Mouse (Mus musculus) neural tube, embryonic 12.5 days (tissue): ENCODE results near the gene Ucn2. TPM values are rescaled to one million over a fixed set of nuclear protein-coding genes. Genes with fewer than 3 reads are reported as not detected.

Source experiments
- ATAC-seq: fragments of 200-750 bp; cut with Nextera tagmentation; 2 replicates; pipeline ENCODE4 v1.8.0; 2017; ENCODE audit warnings: low read depth, mild to moderate bottlenecking, moderate TSS enrichment, moderate library complexity; ENCODE audit not compliant: low FRiP score
- H3K27ac ChIP-seq: fragments of 300-500 bp; sonication (generic); 2 replicates; pipeline ENCODE4 v1.5.1; 2016
- H3K27me3 ChIP-seq: fragments of 300-500 bp; sonication (generic); replicated peaks from 2 replicates; pipeline ENCODE4 v1.6.1; 2016; ENCODE audit warnings: mild to moderate bottlenecking
- H3K36me3 ChIP-seq: fragments of 300-500 bp; sonication (generic); 2 replicates; pipeline ENCODE4 v1.6.1; 2016; ENCODE audit warnings: mild to moderate bottlenecking
- H3K4me1 ChIP-seq: fragments of 300-500 bp; sonication (generic); 2 replicates; pipeline ENCODE4 v1.6.1; 2016
- H3K4me2 ChIP-seq: fragments of 300-500 bp; sonication (generic); replicated peaks from 2 replicates; pipeline ENCODE4 v1.6.1; 2016; ENCODE audit warnings: mild to moderate bottlenecking
- H3K4me3 ChIP-seq: fragments of 300-500 bp; sonication (generic); 2 replicates; pipeline ENCODE4 v1.5.1; 2016
- H3K9ac ChIP-seq: fragments of 300-500 bp; sonication (generic); 2 replicates; pipeline ENCODE4 v1.6.1; 2016; ENCODE audit warnings: mild to moderate bottlenecking
- H3K9me3 ChIP-seq: fragments of 300-500 bp; sonication (generic); 2 replicates; pipeline ENCODE4 v1.6.1; 2016; ENCODE audit warnings: mild to moderate bottlenecking
- WGBS: fragments of 180-500 bp; shearing (Covaris S2); methylation state at CpG from one replicate; pipeline ENCODE4 v1.1.7; 2016; 5-methylcytosine and 5-hydroxymethylcytosine counted together
- polyA plus RNA-seq: library from polyadenylated mRNA; unstranded; fragments of >200 nt; fragmentation: Nextera tagmentation; extraction: Ambion mirVana; gene quantifications from 2 replicates; pipeline ENCODE4 v1.2.1, GENCODE M21; 2016

Ucn2 gene
- polyA plus RNA-seq, 1 experiment from 2014 or later, result not detected

DNA sequence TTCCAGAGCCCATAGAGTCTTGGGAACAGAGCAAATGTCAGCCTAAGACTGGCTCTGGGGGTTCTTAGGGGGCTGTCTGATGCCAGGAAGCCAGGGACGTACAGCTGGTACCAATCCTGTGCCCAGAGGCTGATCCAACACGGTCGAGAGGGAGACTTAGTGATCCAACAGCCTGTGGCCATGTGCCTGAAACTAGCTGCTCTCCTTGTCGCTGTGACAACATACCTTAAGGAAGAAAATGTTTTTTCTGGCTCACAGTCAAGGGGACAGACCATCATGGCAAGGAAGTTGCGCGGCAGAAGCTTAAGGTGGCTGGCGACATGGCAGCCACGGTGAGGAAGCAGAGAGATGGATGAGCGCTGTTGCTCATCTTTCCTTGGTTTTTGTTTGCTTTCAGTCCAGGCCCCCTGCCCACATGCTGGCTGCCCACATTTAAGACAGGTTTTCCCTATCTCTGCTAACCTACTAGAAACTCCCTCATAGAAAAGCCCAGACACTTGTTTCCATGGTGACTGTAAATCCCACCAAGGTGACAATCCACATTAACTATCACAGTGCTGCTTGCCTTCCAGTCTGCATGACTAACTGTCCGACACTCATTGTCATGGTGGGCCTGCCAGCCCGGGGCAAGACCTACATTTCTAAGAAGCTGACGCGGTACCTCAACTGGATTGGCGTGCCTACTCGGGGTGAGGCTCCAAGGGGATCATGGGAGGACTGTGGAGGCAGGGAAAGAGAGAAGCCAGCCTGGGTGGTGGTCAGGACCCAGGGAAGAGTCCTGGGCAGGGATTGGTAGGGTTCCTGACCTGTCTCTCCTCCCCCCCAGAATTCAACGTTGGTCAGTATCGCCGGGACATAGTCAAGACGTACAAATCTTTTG is 12.7 kb downstream of the Ucn2 start:
- H3K9ac ChIP-seq, result no peak overlapping the region
- ATAC-seq, result no peak
- no peak overlapping the region for H3K27ac ChIP-seq
- WGBS, result 87% methylated on average over 19 of the region's 19 CpGs
- H3K36me3 ChIP-seq, result no peaks in the 10 kb centered on the region
- no peak overlapping the region for H3K4me2 ChIP-seq
- H3K27me3 ChIP-seq, result no peaks in the 10 kb centered on the region
- no peaks in the 10 kb centered on the region for H3K9me3 ChIP-seq
- H3K4me1 ChIP-seq, result peaks cover 12% of the 10 kb centered on the region; the same call in 1 of the 2 replicates
- no peak overlapping the region for H3K4me3 ChIP-seq

DNA sequence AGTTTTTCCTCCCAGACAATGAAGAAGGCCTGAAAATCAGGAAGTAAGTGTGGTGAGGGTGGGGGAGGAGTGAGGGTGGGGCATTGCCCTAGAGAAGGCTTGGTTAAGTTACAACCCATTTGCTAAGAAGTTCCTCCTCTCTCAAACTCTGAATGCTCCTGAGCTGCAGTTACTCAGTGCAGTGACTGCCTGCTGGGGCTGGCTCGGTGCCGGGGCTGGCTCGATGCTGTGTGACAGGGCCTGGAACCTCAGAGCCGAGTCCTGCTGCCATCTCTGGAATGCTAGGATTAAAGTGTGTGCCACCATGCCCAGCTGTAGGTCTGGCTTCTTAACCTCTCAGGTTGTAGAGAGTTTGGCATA is 13.3 kb downstream of the Ucn2 start:
- no peaks in the 10 kb centered on the region for H3K36me3 ChIP-seq
- no peak overlapping the region for H3K4me2 ChIP-seq
- peaks cover 12% of the 10 kb centered on the region; the same call in 1 of the 2 replicates for H3K4me1 ChIP-seq
- H3K9me3 ChIP-seq, result no peaks in the 10 kb centered on the region
- H3K4me3 ChIP-seq, result no peak overlapping the region
- ATAC-seq, result no peak
- H3K27ac ChIP-seq, result no peak overlapping the region
- H3K9ac ChIP-seq, result no peak overlapping the region
- 87% methylated on average over 4 of the region's 4 CpGs for WGBS
- H3K27me3 ChIP-seq, result no peaks in the 10 kb centered on the region

DNA sequence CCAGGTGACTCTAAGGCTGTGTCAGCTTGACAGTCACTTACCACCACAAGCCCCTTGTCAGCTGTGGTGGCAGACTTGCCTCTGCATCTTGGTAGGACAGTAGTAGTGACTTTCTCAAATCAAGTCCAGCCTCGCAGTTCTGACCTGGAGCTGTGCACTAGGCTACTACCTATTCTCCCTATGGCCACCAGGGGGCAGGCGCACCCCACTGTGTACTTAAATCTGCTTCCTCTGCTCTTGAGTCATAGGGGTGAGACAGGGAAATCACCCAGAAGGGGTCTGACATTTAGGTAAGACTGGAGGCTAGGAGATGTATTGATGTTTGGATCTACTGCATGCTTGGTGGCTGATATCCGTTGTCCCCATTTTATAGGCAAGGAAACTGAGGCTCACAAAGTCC is 14.9 kb downstream of the Ucn2 start:
- Histone ChIP-seq H3K9ac (no peak overlapping the region), H3K4me3 (no peak overlapping the region), H3K36me3 (no peaks in the 10 kb centered on the region), H3K27ac (no peak overlapping the region), H3K27me3 (no peaks in the 10 kb centered on the region), H3K9me3 (no peaks in the 10 kb centered on the region), H3K4me1 (0 out of 2 replicates have a peak, but pooled peaks cover 7% of the 10 kb centered on the region), H3K4me2 (no peak overlapping the region)
- WGBS, result 8% methylated on average over 3 of the region's 3 CpGs
- ATAC-seq, result peak; percentile 23; the same call in 1 of the 2 replicates

DNA sequence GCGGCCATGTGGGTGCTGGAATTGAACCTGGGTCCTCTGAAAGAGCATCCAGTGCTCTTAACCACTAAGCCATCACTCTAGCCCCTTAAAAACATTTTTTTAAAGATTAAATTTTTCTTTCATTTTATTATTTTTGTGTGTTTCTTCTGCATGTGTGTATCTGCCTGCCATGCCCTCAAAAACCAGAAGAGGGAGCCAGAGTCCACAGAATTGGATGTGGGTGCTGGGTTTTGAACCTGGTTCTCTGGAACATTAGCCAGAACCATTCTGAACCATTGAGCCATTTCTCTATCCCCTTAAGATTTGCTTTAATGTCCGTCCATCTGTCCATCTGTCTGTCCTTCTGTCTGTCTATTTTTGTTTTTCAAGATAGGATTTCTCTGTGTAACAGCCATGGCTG is 17.4 kb downstream of the Ucn2 start:
- Histone ChIP-seq H3K9me3 (no peaks in the 10 kb centered on the region), H3K4me1 (no peaks in the 10 kb centered on the region), H3K27ac (no peak overlapping the region), H3K9ac (no peak overlapping the region), H3K27me3 (no peaks in the 10 kb centered on the region), H3K36me3 (no peaks in the 10 kb centered on the region; the same call in 1 of the 2 replicates), H3K4me3 (no peak overlapping the region), H3K4me2 (no peak overlapping the region)
- ATAC-seq, result no peak
- 50% methylated on average over 2 of the region's 2 CpGs for WGBS

DNA sequence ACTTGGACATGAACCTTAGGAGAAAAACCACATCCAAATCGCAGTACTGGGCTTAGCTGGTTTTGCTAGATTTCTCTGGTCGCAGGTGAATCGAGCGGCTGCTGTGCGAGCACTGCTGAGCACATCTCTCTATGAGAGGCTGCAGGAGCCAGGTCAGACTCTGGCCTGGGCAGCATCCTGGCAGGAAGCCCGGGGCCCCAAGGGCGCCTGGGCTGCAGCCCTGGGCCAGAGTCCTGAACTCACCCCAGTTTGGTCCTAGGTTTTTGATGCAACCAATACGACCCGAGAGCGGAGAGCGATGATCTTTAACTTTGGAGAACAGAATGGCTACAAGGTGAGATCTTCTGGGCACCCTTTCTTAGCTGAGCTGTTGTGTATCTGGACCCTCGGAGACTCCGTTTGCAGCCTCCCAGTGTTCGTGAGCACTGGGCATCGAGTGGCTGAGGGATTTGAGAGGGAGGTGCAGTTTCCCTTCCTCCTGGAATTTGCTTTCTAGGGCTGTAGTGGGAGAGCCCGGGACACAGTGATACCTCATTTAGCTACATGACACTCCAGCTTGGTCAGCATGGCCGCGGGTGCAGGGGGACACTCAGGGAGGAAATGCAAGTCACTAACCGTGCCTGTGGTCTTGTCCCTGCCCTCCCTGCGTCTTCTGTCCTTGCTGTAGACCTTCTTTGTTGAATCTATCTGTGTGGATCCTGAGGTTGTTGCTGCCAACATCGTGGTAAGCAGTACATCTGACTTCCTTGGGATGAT is 21.4 kb downstream of the Ucn2 start:
- peaks cover 11% of the 10 kb centered on the region; the same call in 1 of the 2 replicates for H3K36me3 ChIP-seq
- H3K4me3 ChIP-seq, result no peak overlapping the region
- H3K27ac ChIP-seq, result no peak overlapping the region
- H3K27me3 ChIP-seq, result no peaks in the 10 kb centered on the region
- ATAC-seq, result no peak
- no peak overlapping the region for H3K9ac ChIP-seq
- 85% methylated on average over 21 of the region's 21 CpGs for WGBS
- H3K9me3 ChIP-seq, result no peaks in the 10 kb centered on the region
- H3K4me2 ChIP-seq, result no peak overlapping the region
- H3K4me1 ChIP-seq, result no peaks in the 10 kb centered on the region

DNA sequence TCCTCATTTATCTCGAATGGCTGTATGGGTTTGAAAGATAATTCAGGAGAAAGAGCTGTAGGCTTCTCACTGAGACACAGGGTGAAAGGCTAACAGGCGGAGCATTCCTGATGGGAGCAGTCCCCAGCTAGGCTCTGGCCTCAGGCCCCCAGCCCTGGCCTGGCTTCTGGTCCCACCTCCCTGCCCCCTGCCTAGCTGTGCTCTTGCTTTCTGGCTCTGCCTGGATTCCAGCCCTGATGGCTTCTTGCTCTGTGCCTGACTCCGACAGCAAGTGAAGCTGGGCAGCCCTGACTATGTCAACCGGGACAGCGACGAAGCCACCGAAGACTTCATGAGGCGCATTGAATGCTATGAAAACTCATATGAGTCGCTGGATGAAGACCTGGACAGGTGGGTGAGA is 22.3 kb downstream of the Ucn2 start:
- Histone ChIP-seq H3K9me3 (no peaks in the 10 kb centered on the region), H3K4me3 (no peak overlapping the region), H3K9ac (no peak overlapping the region), H3K4me1 (no peaks in the 10 kb centered on the region), H3K4me2 (no peak overlapping the region), H3K27ac (no peak overlapping the region), H3K27me3 (no peaks in the 10 kb centered on the region), H3K36me3 (peaks cover 11% of the 10 kb centered on the region; the same call in 1 of the 2 replicates)
- WGBS, result 83% methylated on average over 9 of the region's 9 CpGs
- ATAC-seq, result no peak

DNA sequence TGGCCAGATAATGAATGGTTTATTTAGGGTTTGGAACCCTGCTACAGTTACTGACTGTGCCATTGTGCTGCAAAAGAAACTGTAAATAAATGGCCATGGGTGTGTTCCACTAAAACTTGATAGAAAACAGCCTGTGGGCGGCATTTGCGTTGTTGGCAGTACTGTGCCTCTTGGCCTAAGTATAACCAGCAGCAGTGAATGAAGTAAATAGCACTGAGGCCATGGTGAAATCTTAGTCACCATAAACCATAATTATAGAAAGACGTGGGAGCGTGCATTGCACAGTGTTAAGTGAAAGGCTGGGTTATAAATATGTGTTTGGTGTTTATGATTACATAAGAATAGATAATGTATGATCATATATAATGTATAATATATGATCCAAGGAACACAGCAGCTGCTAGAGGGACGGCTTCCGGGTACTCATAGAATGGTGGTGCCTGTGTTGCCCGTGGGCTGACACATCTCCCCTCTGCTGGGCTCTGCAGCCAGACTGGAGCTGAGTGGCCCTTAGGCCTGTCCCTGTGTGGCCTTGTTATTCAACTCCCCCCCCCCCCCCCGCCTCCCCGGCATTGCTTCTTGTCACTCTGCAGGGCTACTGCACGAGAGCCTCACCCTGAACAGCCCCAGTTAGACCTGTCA is 23.3 kb downstream of the Ucn2 start:
- no peak overlapping the region for H3K9ac ChIP-seq
- 73% methylated on average over 10 of the region's 10 CpGs for WGBS
- ATAC-seq, result no peak
- H3K4me2 ChIP-seq, result no peak overlapping the region
- H3K9me3 ChIP-seq, result no peaks in the 10 kb centered on the region
- H3K36me3 ChIP-seq, result peaks cover 11% of the 10 kb centered on the region; the same call in 1 of the 2 replicates
- no peak overlapping the region for H3K4me3 ChIP-seq
- H3K4me1 ChIP-seq, result no peaks in the 10 kb centered on the region
- H3K27me3 ChIP-seq, result no peaks in the 10 kb centered on the region
- H3K27ac ChIP-seq, result no peak overlapping the region

DNA sequence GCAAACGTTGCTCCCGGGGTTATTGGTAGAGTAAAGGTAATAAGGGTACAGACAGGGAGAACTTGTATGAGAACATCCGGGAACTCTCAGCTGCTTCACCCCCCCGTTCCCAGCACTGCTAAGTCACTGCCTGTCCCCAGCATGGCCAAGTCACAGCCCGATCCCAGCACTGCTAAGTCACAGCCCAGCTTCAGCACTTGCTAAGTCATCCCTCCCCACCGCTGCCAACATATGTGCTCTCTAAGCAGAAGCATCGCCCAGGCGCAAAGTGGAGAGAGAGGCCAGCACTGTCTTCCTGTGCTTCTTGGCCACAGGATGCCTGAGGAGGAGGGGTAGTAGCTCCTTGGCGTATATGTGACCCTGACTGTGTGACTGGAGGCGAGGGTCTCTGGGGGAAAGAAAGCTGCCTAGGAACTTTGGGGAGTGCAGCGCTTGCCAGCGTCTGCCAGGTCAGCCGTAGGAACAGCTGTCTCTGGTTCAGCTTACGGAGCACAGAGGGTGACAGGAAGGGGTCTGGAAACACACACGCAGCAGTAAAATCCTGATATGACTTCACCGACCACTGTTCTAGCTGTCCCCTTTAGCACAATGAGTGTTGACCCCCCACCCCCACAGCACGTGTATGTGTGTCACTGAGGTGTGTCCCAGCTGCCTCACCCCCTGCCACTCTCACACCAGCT is 24.0 kb downstream of the Ucn2 start:
- Histone ChIP-seq H3K4me3 (no peak overlapping the region), H3K27ac (no peak overlapping the region), H3K9ac (no peak overlapping the region), H3K4me2 (no peak overlapping the region), H3K4me1 (no peaks in the 10 kb centered on the region), H3K36me3 (peaks cover 11% of the 10 kb centered on the region; the same call in 1 of the 2 replicates), H3K27me3 (no peaks in the 10 kb centered on the region), H3K9me3 (no peaks in the 10 kb centered on the region)
- ATAC-seq, result no peak
- WGBS, result 58% methylated on average over 17 of the region's 17 CpGs

DNA sequence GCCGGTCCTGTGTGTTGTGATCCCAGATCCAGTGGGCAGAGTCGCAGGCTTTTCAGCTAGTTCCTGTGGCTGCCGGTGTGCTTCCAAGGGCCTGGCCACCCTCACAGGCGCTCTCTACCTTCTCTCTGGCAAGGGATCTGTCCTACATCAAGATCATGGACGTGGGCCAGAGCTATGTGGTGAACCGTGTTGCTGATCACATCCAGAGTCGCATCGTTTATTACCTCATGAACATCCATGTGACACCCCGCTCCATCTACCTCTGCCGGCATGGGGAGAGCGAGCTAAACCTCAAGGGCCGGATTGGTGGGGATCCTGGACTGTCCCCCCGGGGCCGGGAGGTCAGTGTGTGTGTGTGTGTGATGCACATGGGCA is 24.5 kb downstream of the Ucn2 start:
- Histone ChIP-seq H3K4me2 (no peak overlapping the region), H3K27ac (no peak overlapping the region), H3K4me1 (no peaks in the 10 kb centered on the region), H3K36me3 (peaks cover 11% of the 10 kb centered on the region; the same call in 1 of the 2 replicates), H3K9me3 (no peaks in the 10 kb centered on the region), H3K27me3 (no peaks in the 10 kb centered on the region), H3K9ac (no peak overlapping the region), H3K4me3 (no peak overlapping the region)
- WGBS, result 85% methylated on average over 14 of the region's 14 CpGs
- no peak for ATAC-seq

DNA sequence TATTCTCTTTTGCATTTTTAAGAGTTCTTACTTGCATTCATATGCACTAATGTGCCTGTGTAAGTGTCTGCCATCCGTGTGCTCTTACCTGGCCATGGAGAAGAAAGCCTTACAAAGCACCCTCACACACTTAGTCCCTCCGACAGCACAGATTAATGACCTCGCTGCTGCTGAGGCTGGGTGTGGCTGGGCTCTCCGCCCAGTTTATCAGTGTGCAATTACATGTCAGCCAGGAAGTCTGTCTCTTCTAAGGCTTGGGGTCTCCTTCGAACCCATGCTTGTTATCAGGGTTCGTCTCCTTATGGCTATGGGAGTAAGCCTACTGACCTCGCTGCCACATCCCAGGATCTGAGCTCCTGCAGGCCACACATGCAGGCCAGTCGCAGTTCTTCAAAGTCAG is 29.6 kb downstream of the Ucn2 start:
- WGBS, result 71% methylated on average over 8 of the region's 8 CpGs
- no peak overlapping the region for H3K27ac ChIP-seq
- no peak for ATAC-seq
- H3K36me3 ChIP-seq, result peaks cover 10% of the 10 kb centered on the region; the same call in 1 of the 2 replicates
- H3K4me2 ChIP-seq, result no peak overlapping the region
- H3K27me3 ChIP-seq, result no peaks in the 10 kb centered on the region
- H3K4me3 ChIP-seq, result no peak overlapping the region
- H3K4me1 ChIP-seq, result no peaks in the 10 kb centered on the region
- no peak overlapping the region for H3K9ac ChIP-seq
- H3K9me3 ChIP-seq, result no peaks in the 10 kb centered on the region

DNA sequence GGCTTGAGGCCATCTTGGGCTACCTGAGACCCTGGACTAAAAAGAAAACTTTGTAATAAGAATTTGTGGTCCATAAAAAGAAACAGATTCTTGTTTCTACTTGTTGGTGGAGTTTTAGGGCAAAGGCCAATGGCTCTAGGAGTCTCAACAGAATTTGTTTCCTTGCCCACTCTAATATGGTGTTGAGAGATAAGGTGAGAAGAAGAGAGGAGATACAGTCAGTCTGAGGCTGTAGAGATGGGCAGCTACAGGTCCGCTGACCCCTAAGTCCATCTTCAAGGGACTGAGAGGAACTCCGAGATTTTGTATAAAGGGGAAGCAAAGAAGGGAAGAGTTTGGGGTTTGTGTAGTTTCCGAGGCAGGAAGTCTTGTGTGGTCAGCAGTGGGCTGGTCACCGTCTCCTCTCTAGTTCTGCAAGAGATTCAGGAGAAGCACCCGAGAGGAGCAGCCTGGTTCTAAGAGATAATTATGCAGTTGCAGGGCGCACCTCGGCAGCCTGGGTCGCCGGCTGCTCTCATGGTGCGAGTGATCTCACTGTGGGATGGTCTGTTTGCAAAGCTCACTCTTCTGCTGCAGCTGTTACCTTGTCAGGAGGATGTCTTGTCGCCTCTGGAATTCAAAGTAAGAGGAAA is 31.3 kb downstream of the Ucn2 start:
- 71% methylated on average over 11 of the region's 11 CpGs for WGBS
- H3K36me3 ChIP-seq, result peaks cover 3% of the 10 kb centered on the region; the same call in 1 of the 2 replicates
- no peak for ATAC-seq
- H3K4me1 ChIP-seq, result no peaks in the 10 kb centered on the region
- no peak overlapping the region for H3K4me2 ChIP-seq
- no peaks in the 10 kb centered on the region for H3K27me3 ChIP-seq
- H3K27ac ChIP-seq, result no peak overlapping the region
- no peaks in the 10 kb centered on the region for H3K9me3 ChIP-seq
- no peak overlapping the region for H3K9ac ChIP-seq
- H3K4me3 ChIP-seq, result no peak overlapping the region
